8 mouse cellular contexts compared by ENCODE assay signal in genomic region chr4:41506906-41507305, GRCm38 (mm10). TPM values are rescaled to one million over a fixed set of nuclear protein-coding genes. Genes with fewer than 3 reads are reported as not detected.
A peak's percentile ranks its signal among the peaks of the same experiment; 100 is the strongest.
DNase-seq lines count a peak whose midpoint lies in the region; ATAC-seq and TF ChIP-seq lines count a peak whose summit lies in the region.

No protein-coding gene starts in this region.

- under 1% methylated on average over 29 of the region's 29 CpGs for WGBS in forebrain, embryonic 12.5 days
- under 1% methylated on average over 29 of the region's 29 CpGs for WGBS in heart, embryonic 16.5 days
- under 1% methylated on average over 29 of the region's 29 CpGs for WGBS in liver, embryonic 16.5 days (ENCODE audit: insufficient replicate concordance)
- under 1% methylated on average over 29 of the region's 29 CpGs for WGBS in neural tube, embryonic 11.5 days
- under 1% methylated on average over 29 of the region's 29 CpGs for WGBS in stomach, postnatal 0 days

- TF ChIP-seq CTCF in E14TG2a.4 (conservative IDR thresholded peaks at IDR 0.05; ENCODE audit: low read length) = no peak
- TF ChIP-seq CTCF in stomach, postnatal 0 days (IDR thresholded peaks at IDR 0.05; ENCODE audit: low read depth) = peak; percentile 44; the same call in 1 of the 2 replicates

- peaks cover 54% of the 10 kb centered on the region for H3K4me1 ChIP-seq in E14TG2a.4 (replicated peaks; ENCODE audit: low read depth, low read length)
- peaks cover 31% of the 10 kb centered on the region for H3K4me1 ChIP-seq in forebrain, embryonic 12.5 days
- H3K4me1 ChIP-seq in heart, embryonic 16.5 days (ENCODE audit: control insufficient read depth, insufficient read depth, low read length) = peaks cover 8% of the 10 kb centered on the region; the same call in 1 of the 2 replicates
- H3K4me1 ChIP-seq in liver, embryonic 16.5 days (ENCODE audit: control insufficient read depth, low read depth, low read length) = peaks cover 21% of the 10 kb centered on the region
- H3K4me1 ChIP-seq in neural tube, embryonic 11.5 days (ENCODE audit: control insufficient read depth, insufficient read depth, low read length) = peaks cover 11% of the 10 kb centered on the region
- H3K4me1 ChIP-seq in stomach, postnatal 0 days (replicated peaks; ENCODE audit: control insufficient read depth, insufficient read depth) = peaks cover 6% of the 10 kb centered on the region; the same call in 1 of the 2 replicates

- H3K9ac ChIP-seq in forebrain, embryonic 12.5 days = peak overlapping the region; percentile 77
- peak overlapping the region; percentile 63 for H3K9ac ChIP-seq in heart, embryonic 16.5 days (ENCODE audit: low read length)
- H3K9ac ChIP-seq in liver, embryonic 16.5 days (ENCODE audit: low read depth, low read length) = peak overlapping the region; percentile 51
- H3K9ac ChIP-seq in neural tube, embryonic 11.5 days (ENCODE audit: low read length) = peak overlapping the region; percentile 75
- H3K9ac ChIP-seq in stomach, postnatal 0 days (ENCODE audit: low read length) = peak overlapping the region; percentile 45

- H3K4me3 ChIP-seq in E14TG2a.4 (replicated peaks; ENCODE audit: low read length) = peak overlapping the region; percentile 84
- peak overlapping the region; percentile 53 for H3K4me3 ChIP-seq in forebrain, embryonic 12.5 days (replicated peaks)
- peak overlapping the region; percentile 57 for H3K4me3 ChIP-seq in heart, embryonic 16.5 days (ENCODE audit: low read length)
- peak overlapping the region; percentile 53 for H3K4me3 ChIP-seq in liver, embryonic 16.5 days (ENCODE audit: low read depth, low read length)
- peak overlapping the region; percentile 44 for H3K4me3 ChIP-seq in neural tube, embryonic 11.5 days (ENCODE audit: low read depth, low read length)
- H3K4me3 ChIP-seq in stomach, postnatal 0 days (ENCODE audit: low read depth, low read length) = peak overlapping the region; percentile 47

- no peaks in the 10 kb centered on the region for H3K9me3 ChIP-seq in E14TG2a.4 (ENCODE audit: low read length)
- H3K9me3 ChIP-seq in forebrain, embryonic 12.5 days = no peaks in the 10 kb centered on the region
- H3K9me3 ChIP-seq in heart, embryonic 16.5 days (replicated peaks; ENCODE audit: control insufficient read depth, low read length) = no peaks in the 10 kb centered on the region
- H3K9me3 ChIP-seq in liver, embryonic 16.5 days (replicated peaks; ENCODE audit: control insufficient read depth, low read length) = no peaks in the 10 kb centered on the region
- no peaks in the 10 kb centered on the region for H3K9me3 ChIP-seq in neural tube, embryonic 11.5 days (ENCODE audit: control insufficient read depth, low read length)
- no peaks in the 10 kb centered on the region for H3K9me3 ChIP-seq in stomach, postnatal 0 days (ENCODE audit: control insufficient read depth, low read length)

- peak; percentile 63 for ATAC-seq in cerebellum, adult (ENCODE audit: insufficient number of reproducible peaks, low FRiP score, low TSS enrichment)
- peak; percentile 87 for ATAC-seq in forebrain, embryonic 12.5 days (ENCODE audit: low FRiP score)
- peak; percentile 63 for ATAC-seq in heart, embryonic 16.5 days (replicated peaks; ENCODE audit: extremely low read depth, insufficient read depth, low FRiP score)
- peak; percentile 45 for ATAC-seq in liver, embryonic 16.5 days (ENCODE audit: low read depth)
- ATAC-seq in neural tube, embryonic 11.5 days (ENCODE audit: insufficient read depth, low FRiP score, low TSS enrichment) = peak; percentile 76
- ATAC-seq in stomach, postnatal 0 days (ENCODE audit: low FRiP score, low TSS enrichment) = peak; percentile 67

- peak overlapping the region; percentile 74 for H3K27ac ChIP-seq in forebrain, embryonic 12.5 days
- H3K27ac ChIP-seq in heart, embryonic 16.5 days (ENCODE audit: low read length) = no peak overlapping the region
- no peak overlapping the region for H3K27ac ChIP-seq in liver, embryonic 16.5 days (ENCODE audit: low read length)
- H3K27ac ChIP-seq in neural tube, embryonic 11.5 days (ENCODE audit: low read depth, low read length) = peak overlapping the region; percentile 53; the same call in 1 of the 2 replicates
- 0 out of 2 replicates have a peak overlapping the region, but pooled peaks have one; percentile 18 for H3K27ac ChIP-seq in stomach, postnatal 0 days (replicated peaks)

- no peak for TF ChIP-seq EP300 in stomach, postnatal 0 days (optimal IDR thresholded peaks at IDR 0.05)

- peak; percentile 93 to 94 for DNase-seq in kidney, postnatal 25 days
- peak; percentile 92 for DNase-seq in neural tube, embryonic 11.5 days (ENCODE audit: low spot score)
- peak; percentile 90 for DNase-seq in stomach, postnatal 0 days (ENCODE audit: low spot score)

- H3K4me2 ChIP-seq in forebrain, embryonic 12.5 days = peak overlapping the region; percentile 84
- peak overlapping the region; percentile 89 for H3K4me2 ChIP-seq in heart, embryonic 16.5 days (ENCODE audit: low read depth, low read length)
- H3K4me2 ChIP-seq in liver, embryonic 16.5 days (ENCODE audit: low read depth, low read length) = peak overlapping the region; percentile 81
- peak overlapping the region; percentile 86 for H3K4me2 ChIP-seq in neural tube, embryonic 11.5 days (ENCODE audit: low read depth)
- peak overlapping the region; percentile 87 for H3K4me2 ChIP-seq in stomach, postnatal 0 days (replicated peaks; ENCODE audit: low read depth)

- H3K27me3 ChIP-seq in E14TG2a.4 (ENCODE audit: insufficient read depth, low read length) = peaks cover 52% of the 10 kb centered on the region
- H3K27me3 ChIP-seq in forebrain, embryonic 12.5 days = peaks cover 35% of the 10 kb centered on the region
- peaks cover 12% of the 10 kb centered on the region for H3K27me3 ChIP-seq in heart, embryonic 16.5 days (ENCODE audit: control insufficient read depth, insufficient read depth, low read length)
- H3K27me3 ChIP-seq in liver, embryonic 16.5 days (ENCODE audit: control insufficient read depth, insufficient read depth, low read depth, low read length) = peaks cover 33% of the 10 kb centered on the region
- peaks cover 5% of the 10 kb centered on the region; the same call in 1 of the 2 replicates for H3K27me3 ChIP-seq in neural tube, embryonic 11.5 days (ENCODE audit: control insufficient read depth, insufficient read depth, low read length)
- H3K27me3 ChIP-seq in stomach, postnatal 0 days (ENCODE audit: control insufficient read depth, insufficient read depth, low read length) = no peaks in the 10 kb centered on the region

- H3K36me3 ChIP-seq in E14TG2a.4 (ENCODE audit: insufficient read depth, low read length) = no peaks in the 10 kb centered on the region
- no peaks in the 10 kb centered on the region for H3K36me3 ChIP-seq in forebrain, embryonic 12.5 days (replicated peaks)
- no peaks in the 10 kb centered on the region for H3K36me3 ChIP-seq in heart, embryonic 16.5 days (ENCODE audit: control insufficient read depth, insufficient read depth)
- no peaks in the 10 kb centered on the region for H3K36me3 ChIP-seq in liver, embryonic 16.5 days (ENCODE audit: control insufficient read depth, insufficient read depth)
- no peaks in the 10 kb centered on the region for H3K36me3 ChIP-seq in neural tube, embryonic 11.5 days (ENCODE audit: control insufficient read depth, insufficient read depth, low read length)
- no peaks in the 10 kb centered on the region for H3K36me3 ChIP-seq in stomach, postnatal 0 days (ENCODE audit: control insufficient read depth, insufficient read depth, low read length)

RNA-seq across cellular contexts. Expression of gene AI464131, which starts 4.0 kb away (rescaled TPM):
- polyA plus RNA-seq in forebrain, embryonic 12.5 days (2016; fragmentation: Nextera tagmentation; extraction: Ambion mirVana) = 6.3 and 7.8 TPM in 2 replicates
- 3.2 and 3.4 TPM in 2 replicates for polyA plus RNA-seq in heart, embryonic 16.5 days (2015; fragmentation: Nextera tagmentation; extraction: Ambion mirVana)
- 1.6 and 1.8 TPM in 2 replicates for polyA plus RNA-seq in liver, embryonic 16.5 days (2015; fragmentation: Nextera tagmentation; extraction: Ambion mirVana)
- 7.1 and 9.6 TPM in 2 replicates for polyA plus RNA-seq in neural tube, embryonic 11.5 days (2014; fragmentation: Nextera tagmentation; extraction: Ambion mirVana)
- polyA plus RNA-seq in stomach, postnatal 0 days (2015; fragmentation: Nextera tagmentation; extraction: Ambion mirVana) = 3.9 and 4.5 TPM in 2 replicates

RNA-seq across cellular contexts. Expression of gene 1110017D15Rik, which starts 10.2 kb away (rescaled TPM):
- polyA plus RNA-seq in forebrain, embryonic 12.5 days (2016; fragmentation: Nextera tagmentation; extraction: Ambion mirVana) = 7.2 and 10.5 TPM in 2 replicates
- polyA plus RNA-seq in heart, embryonic 16.5 days (2015; fragmentation: Nextera tagmentation; extraction: Ambion mirVana) = 1.1 and 1.2 TPM in 2 replicates
- polyA plus RNA-seq in liver, embryonic 16.5 days (2015; fragmentation: Nextera tagmentation; extraction: Ambion mirVana) = not detected in 2 replicates
- polyA plus RNA-seq in neural tube, embryonic 11.5 days (2014; fragmentation: Nextera tagmentation; extraction: Ambion mirVana) = 2.5 and 3.4 TPM in 2 replicates
- 0.51 and 0.53 TPM in 2 replicates for polyA plus RNA-seq in stomach, postnatal 0 days (2015; fragmentation: Nextera tagmentation; extraction: Ambion mirVana)

RNA-seq across cellular contexts. Expression of gene Nudt2, which starts 42.0 kb away (rescaled TPM):
- 64.0 and 68.2 TPM in 2 replicates for polyA plus RNA-seq in forebrain, embryonic 12.5 days (2016; fragmentation: Nextera tagmentation; extraction: Ambion mirVana)
- polyA plus RNA-seq in heart, embryonic 16.5 days (2015; fragmentation: Nextera tagmentation; extraction: Ambion mirVana) = 41.6 and 41.7 TPM in 2 replicates
- polyA plus RNA-seq in liver, embryonic 16.5 days (2015; fragmentation: Nextera tagmentation; extraction: Ambion mirVana) = 16.9 and 20.5 TPM in 2 replicates
- 57.2 and 62.9 TPM in 2 replicates for polyA plus RNA-seq in neural tube, embryonic 11.5 days (2014; fragmentation: Nextera tagmentation; extraction: Ambion mirVana)
- 38.6 and 38.8 TPM in 2 replicates for polyA plus RNA-seq in stomach, postnatal 0 days (2015; fragmentation: Nextera tagmentation; extraction: Ambion mirVana)

RNA-seq across cellular contexts. Expression of gene Kif24, which starts 42.2 kb away (rescaled TPM):
- 14.3 and 17.9 TPM in 2 replicates for polyA plus RNA-seq in forebrain, embryonic 12.5 days (2016; fragmentation: Nextera tagmentation; extraction: Ambion mirVana)
- 3.4 and 4.8 TPM in 2 replicates for polyA plus RNA-seq in heart, embryonic 16.5 days (2015; fragmentation: Nextera tagmentation; extraction: Ambion mirVana)
- 4.9 and 5.0 TPM in 2 replicates for polyA plus RNA-seq in liver, embryonic 16.5 days (2015; fragmentation: Nextera tagmentation; extraction: Ambion mirVana)
- 8.5 and 9.2 TPM in 2 replicates for polyA plus RNA-seq in neural tube, embryonic 11.5 days (2014; fragmentation: Nextera tagmentation; extraction: Ambion mirVana)
- polyA plus RNA-seq in stomach, postnatal 0 days (2015; fragmentation: Nextera tagmentation; extraction: Ambion mirVana) = 1.4 and 1.5 TPM in 2 replicates

Comparison
In these comparisons a context has a peak if more than half of its experiments do, and no peak if none do; other contexts are left out.
1. H3K27ac ChIP-seq: peak in forebrain, embryonic 12.5 days (single experiment), neural tube, embryonic 11.5 days (single experiment) and stomach, postnatal 0 days (single experiment); none in heart, embryonic 16.5 days (single experiment) and liver, embryonic 16.5 days (single experiment).
2. Peak in every context shown above with its lines, with median percentiles within 50 percentile points of each other: H3K4me3 ChIP-seq, ATAC-seq, H3K4me2 ChIP-seq, H3K9ac ChIP-seq and DNase-seq.